Mouse (Mus musculus) layer of hippocampus, postnatal 25 days (tissue): ENCODE results near the gene Hvcn1. TPM values are rescaled to one million over a fixed set of nuclear protein-coding genes. Genes with fewer than 3 reads are reported as not detected.

ENCODE experiments used
- DNase-seq, 2 experiments: peaks; one replicate each; pipeline ENCODE4 v3.0.0; 2022; ENCODE audit warnings: mixed read lengths in 2 of 2, low spot score in 1 of 2; ENCODE audit errors: extremely low spot score in 1 of 2
- total RNA-seq, 2 experiments: library from RNA; stranded (reverse); gene quantifications; 2 replicates each; pipeline ENCODE4 v1.2.3; 2021

Hvcn1 gene
- total RNA-seq, 2 experiments from 2014 or later = 3.2 to 3.6 TPM

GRCm38 (mm10) chr5:122288147-122288811 lies 81.7 kb downstream of the Hvcn1 start:
- no peak for DNase-seq

GRCm38 (mm10) chr5:122291149-122291548 lies 84.5 kb downstream of the Hvcn1 start:
- no peak for DNase-seq

Other genes starting within 250 kb of the Hvcn1 start
- 10 to 100 TPM; 32.9 to 36.7 TPM for gene Cux2, start 156.7 kb upstream of the Hvcn1 start, total RNA-seq
- under 1 TPM in 1 of 2 experiments, not detected in 1; 0.91 TPM for gene Myl2, start 105.9 kb upstream of the Hvcn1 start, total RNA-seq
- under 1 TPM; 0.74 to 0.94 TPM for gene Ccdc63, start 66.0 kb upstream of the Hvcn1 start, total RNA-seq
- 100 to 1,000 TPM; 208 to 211 TPM for gene Ppp1cc, start 48.5 kb upstream of the Hvcn1 start, total RNA-seq
- 10 to 100 TPM; 11.8 to 12.3 TPM for gene Tctn1, start 57.7 kb downstream of the Hvcn1 start, total RNA-seq
- gene Pptc7, start 77.6 kb downstream of the Hvcn1 start, total RNA-seq = 10 to 100 TPM; 36.5 to 42.5 TPM
- 1 to 10 TPM; 3.4 to 4.0 TPM for gene Rad9b, start 147.4 kb downstream of the Hvcn1 start, total RNA-seq
- 100 to 1,000 TPM; 206 to 217 TPM for gene Vps29, start 147.6 kb downstream of the Hvcn1 start, total RNA-seq
- gene Gpn3, start 165.1 kb downstream of the Hvcn1 start, total RNA-seq = 10 to 100 TPM; 26.4 to 28.2 TPM
- 10 to 100 TPM; 73.8 to 78.8 TPM for gene Fam216a, start 165.6 kb downstream of the Hvcn1 start, total RNA-seq
- gene Arpc3, start 185.1 kb downstream of the Hvcn1 start, total RNA-seq = 100 to 1,000 TPM; 285 to 290 TPM
- gene Anapc7, start 214.9 kb downstream of the Hvcn1 start, total RNA-seq = 10 to 100 TPM; 27.6 to 28.1 TPM